Mouse (Mus musculus): Measurements from ENCODE around the gene Pias3. TPM values are rescaled to one million over a fixed set of nuclear protein-coding genes. Genes with fewer than 3 reads are reported as not detected.
A peak's percentile ranks its signal among the peaks of the same experiment; 100 is the strongest.

The Pias3 gene
- polyA plus RNA-seq, 2 experiments: 3.6 to 5.1 TPM

DNA sequence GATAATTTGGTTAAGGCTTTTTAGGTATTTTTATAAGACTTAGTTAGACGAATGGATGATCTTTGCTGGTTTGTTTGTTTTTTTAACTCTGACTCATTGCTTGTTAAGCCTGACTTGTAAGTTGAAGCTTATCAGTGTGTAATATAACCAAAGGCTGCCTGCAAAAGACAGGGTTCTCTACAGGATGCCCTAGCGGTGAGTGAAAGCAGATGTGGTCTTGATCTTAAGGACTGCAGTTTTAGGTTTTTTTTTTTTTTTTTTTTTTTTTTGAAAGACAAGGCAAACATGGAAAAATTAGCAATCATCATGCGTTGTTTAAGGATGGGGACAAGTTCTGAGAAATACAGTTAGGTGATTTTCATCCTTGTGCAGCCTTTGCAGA is 33.2 kb downstream of the Pias3 start:
- Histone ChIP-seq H3K9ac (replicated peaks) (no peak overlapping the region; the same call in 1 of the 2 replicates), H3K4me3 (ENCODE audit: insufficient read depth in 1 of 2, low read depth in 2 of 2, low read length in 2 of 2) (peak overlapping the region in 1 of 2 experiments; percentile 91; a peak in 1 of 4 replicates), H3K4me1 (replicated peaks; ENCODE audit: control insufficient read depth in 2 of 2, insufficient read depth in 2 of 2, low read length in 1 of 2) (peaks cover 14 to 15% of the 10 kb centered on the region in 2 experiments), H3K9me3 (ENCODE audit: control insufficient read depth, low read length) (no peaks in the 10 kb centered on the region), H3K36me3 (replicated peaks; ENCODE audit: control insufficient read depth, insufficient read depth, low read depth) (no peaks in the 10 kb centered on the region), H3K27ac (no peak overlapping the region), H3K27me3 (ENCODE audit: control insufficient read depth, insufficient read depth, low read length) (no peaks in the 10 kb centered on the region), H3K4me2 (ENCODE audit: low read depth) (peak overlapping the region; percentile 90)
- peak in 1 of 3 experiments; percentile 33 for DNase-seq (ENCODE audit: low read depth in 3 of 3, low spot score in 3 of 3)
- WGBS (ENCODE audit: insufficient replicate concordance): 40% methylated on average over 3 of the region's 3 CpGs
- TF ChIP-seq EP300 (IDR thresholded peaks at IDR 0.05; ENCODE audit: low read depth) (no peak), CTCF (IDR thresholded peaks at IDR 0.05; ENCODE audit: low read depth) (no peak; the same call in 1 of the 2 replicates)
- no peak for ATAC-seq (ENCODE audit: insufficient read depth)

DNA sequence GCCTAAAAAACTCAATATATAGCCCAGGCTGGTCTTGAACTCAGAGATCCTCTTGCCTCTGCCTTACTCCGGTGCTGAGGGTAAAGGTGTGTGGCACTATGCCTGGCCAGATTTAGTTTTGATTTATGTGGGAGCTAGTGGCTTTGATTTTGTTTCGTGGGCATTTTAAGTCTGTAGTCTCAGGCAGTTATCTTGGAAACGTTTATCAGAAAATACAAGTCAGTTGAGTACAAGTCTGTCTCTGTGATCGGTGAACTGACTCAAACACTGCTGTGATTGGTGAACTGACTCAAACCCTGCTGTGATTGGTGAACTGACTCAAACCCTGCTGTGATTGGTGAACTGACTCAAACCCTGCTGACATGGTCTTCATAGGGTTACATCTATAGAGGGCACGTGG is 34.6 kb downstream of the Pias3 start:
- TF ChIP-seq EP300 (IDR thresholded peaks at IDR 0.05; ENCODE audit: low read depth): no peak
- WGBS (ENCODE audit: insufficient replicate concordance): 37% methylated on average over 5 of the region's 5 CpGs
- no peaks in the 10 kb centered on the region for H3K36me3 ChIP-seq (replicated peaks; ENCODE audit: control insufficient read depth, insufficient read depth, low read depth)
- H3K9me3 ChIP-seq (ENCODE audit: control insufficient read depth, low read length): no peaks in the 10 kb centered on the region
- no peak overlapping the region for H3K4me2 ChIP-seq (ENCODE audit: low read depth)
- no peak overlapping the region for H3K4me3 ChIP-seq (ENCODE audit: insufficient read depth in 1 of 2, low read depth in 2 of 2, low read length in 2 of 2)
- no peak overlapping the region for H3K9ac ChIP-seq (replicated peaks)
- H3K27me3 ChIP-seq (ENCODE audit: control insufficient read depth, insufficient read depth, low read length): no peaks in the 10 kb centered on the region
- ATAC-seq (ENCODE audit: insufficient read depth): no peak
- DNase-seq (ENCODE audit: low read depth in 3 of 3, low spot score in 3 of 3): no peak
- H3K27ac ChIP-seq: no peak overlapping the region
- H3K4me1 ChIP-seq (replicated peaks; ENCODE audit: control insufficient read depth in 2 of 2, insufficient read depth in 2 of 2, low read length in 1 of 2): peaks cover 12 to 14% of the 10 kb centered on the region in 2 experiments

DNA sequence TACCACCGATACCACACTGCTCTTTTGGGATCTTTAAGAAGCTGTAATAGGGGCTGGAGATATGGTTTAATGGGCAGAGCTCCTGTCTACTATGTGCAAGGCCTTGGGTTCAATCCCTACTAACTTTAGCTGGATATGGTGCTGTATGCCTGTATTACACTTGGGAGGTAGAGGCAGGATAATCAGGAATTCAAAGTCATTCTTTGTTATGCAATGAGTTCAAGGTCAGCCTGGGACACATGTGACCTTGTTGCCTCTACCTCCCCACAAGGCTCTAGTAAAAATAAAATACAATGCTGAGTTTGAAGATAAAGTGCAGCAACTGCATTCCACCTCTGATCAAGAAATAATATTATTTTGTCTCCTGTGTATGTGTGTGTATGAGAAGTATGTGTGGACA is 37.8 kb downstream of the Pias3 start:
- H3K36me3 ChIP-seq (replicated peaks; ENCODE audit: control insufficient read depth, insufficient read depth, low read depth): no peaks in the 10 kb centered on the region
- H3K4me1 ChIP-seq (replicated peaks; ENCODE audit: control insufficient read depth in 2 of 2, insufficient read depth in 2 of 2, low read length in 1 of 2): peaks cover 4 to 12% of the 10 kb centered on the region in 2 experiments
- no peaks in the 10 kb centered on the region for H3K27me3 ChIP-seq (ENCODE audit: control insufficient read depth, insufficient read depth, low read length)
- no peak overlapping the region for H3K4me2 ChIP-seq (ENCODE audit: low read depth)
- DNase-seq (ENCODE audit: low read depth in 3 of 3, low spot score in 3 of 3) (no peak), ATAC-seq (ENCODE audit: insufficient read depth) (no peak)
- TF ChIP-seq EP300 (IDR thresholded peaks at IDR 0.05; ENCODE audit: low read depth) (no peak), CTCF (IDR thresholded peaks at IDR 0.05; ENCODE audit: low read depth) (no peak)
- no peak overlapping the region for H3K27ac ChIP-seq
- no peaks in the 10 kb centered on the region for H3K9me3 ChIP-seq (ENCODE audit: control insufficient read depth, low read length)
- H3K9ac ChIP-seq (replicated peaks): no peak overlapping the region
- H3K4me3 ChIP-seq (ENCODE audit: insufficient read depth in 1 of 2, low read depth in 2 of 2, low read length in 2 of 2): no peak overlapping the region
- whole genome bisulfite sequencing (ENCODE audit: insufficient replicate concordance): 92% methylated on average over 1 of the region's 1 CpGs

GRCm38 (mm10) chr3:96735200-96735599 is 39.0 kb downstream of the Pias3 start:
- no peak for TF ChIP-seq EP300 (IDR thresholded peaks at IDR 0.05; ENCODE audit: low read depth)
- TF ChIP-seq CTCF (IDR thresholded peaks at IDR 0.05; ENCODE audit: low read depth): no peak
- no peaks in the 10 kb centered on the region for H3K27me3 ChIP-seq (ENCODE audit: control insufficient read depth, insufficient read depth, low read length)
- H3K9me3 ChIP-seq (ENCODE audit: control insufficient read depth, low read length): no peaks in the 10 kb centered on the region
- peaks cover 0 to 11% of the 10 kb centered on the region in 2 experiments; a peak in 3 of 4 replicates for H3K4me1 ChIP-seq (replicated peaks; ENCODE audit: control insufficient read depth in 2 of 2, insufficient read depth in 2 of 2, low read length in 1 of 2)
- 56% methylated on average over 2 of the region's 2 CpGs for WGBS (ENCODE audit: insufficient replicate concordance)
- ATAC-seq (ENCODE audit: insufficient read depth): no peak
- no peak for DNase-seq (ENCODE audit: low read depth in 3 of 3, low spot score in 3 of 3)
- H3K4me2 ChIP-seq (ENCODE audit: low read depth): no peak overlapping the region
- no peak overlapping the region for H3K9ac ChIP-seq (replicated peaks)
- H3K4me3 ChIP-seq (ENCODE audit: insufficient read depth in 1 of 2, low read depth in 2 of 2, low read length in 2 of 2): no peak overlapping the region
- no peaks in the 10 kb centered on the region for H3K36me3 ChIP-seq (replicated peaks; ENCODE audit: control insufficient read depth, insufficient read depth, low read depth)
- H3K27ac ChIP-seq: no peak overlapping the region

DNA sequence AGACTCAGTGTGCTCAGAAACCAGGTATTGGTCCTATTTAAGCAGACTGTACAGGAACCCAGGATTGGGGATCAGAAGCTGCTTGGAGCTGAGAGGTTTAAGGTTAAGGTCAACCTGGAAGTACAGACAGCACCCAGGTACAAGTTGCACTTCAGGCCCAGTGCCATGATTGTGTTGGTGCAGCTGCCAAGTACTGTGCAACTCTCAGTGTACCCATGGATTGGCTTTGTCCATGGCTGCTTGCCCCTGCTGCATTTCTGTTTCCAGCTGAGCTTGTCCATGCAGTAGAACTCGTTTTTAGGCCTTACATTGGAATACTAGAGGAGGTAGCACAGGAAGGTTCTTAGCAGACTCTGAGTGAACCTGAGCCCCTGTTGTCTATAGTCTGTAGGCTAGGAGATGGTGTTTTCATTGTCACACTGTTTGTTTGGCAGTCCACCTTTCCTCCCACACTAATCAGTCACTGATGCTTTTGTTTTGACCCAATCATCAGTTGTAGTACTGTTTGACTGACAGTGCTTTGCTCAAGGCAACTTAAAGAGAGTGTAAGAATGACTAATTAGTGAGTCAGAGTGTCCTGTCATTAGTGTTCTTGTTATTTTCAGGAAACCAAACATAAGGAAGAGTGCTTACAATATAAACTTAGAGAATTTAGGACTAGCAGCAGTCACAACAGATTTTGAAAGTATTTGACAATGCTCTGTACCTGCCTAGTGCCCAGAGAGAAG is 41.0 kb downstream of the Pias3 start:
- H3K9me3 ChIP-seq (ENCODE audit: control insufficient read depth, low read length): no peaks in the 10 kb centered on the region
- H3K36me3 ChIP-seq (replicated peaks; ENCODE audit: control insufficient read depth, insufficient read depth, low read depth): no peaks in the 10 kb centered on the region
- H3K9ac ChIP-seq (replicated peaks): no peak overlapping the region
- peaks cover 0 to 11% of the 10 kb centered on the region in 2 experiments; a peak in 2 of 4 replicates for H3K4me1 ChIP-seq (replicated peaks; ENCODE audit: control insufficient read depth in 2 of 2, insufficient read depth in 2 of 2, low read length in 1 of 2)
- H3K27me3 ChIP-seq (ENCODE audit: control insufficient read depth, insufficient read depth, low read length): no peaks in the 10 kb centered on the region
- TF ChIP-seq CTCF (IDR thresholded peaks at IDR 0.05; ENCODE audit: low read depth): no peak
- no peak for TF ChIP-seq EP300 (IDR thresholded peaks at IDR 0.05; ENCODE audit: low read depth)
- no peak overlapping the region for H3K4me3 ChIP-seq (ENCODE audit: insufficient read depth in 1 of 2, low read depth in 2 of 2, low read length in 2 of 2)
- 27% methylated on average over 1 of the region's 1 CpGs for WGBS (ENCODE audit: insufficient replicate concordance)
- no peak overlapping the region for H3K27ac ChIP-seq
- no peak for ATAC-seq (ENCODE audit: insufficient read depth)
- no peak overlapping the region for H3K4me2 ChIP-seq (ENCODE audit: low read depth)
- no peak for DNase-seq (ENCODE audit: low read depth in 3 of 3, low spot score in 3 of 3)

All from liver, embryonic 14.5 days (tissue).